ENCODE assay signal across 17 mouse cellular contexts in the genomic region with DNA sequence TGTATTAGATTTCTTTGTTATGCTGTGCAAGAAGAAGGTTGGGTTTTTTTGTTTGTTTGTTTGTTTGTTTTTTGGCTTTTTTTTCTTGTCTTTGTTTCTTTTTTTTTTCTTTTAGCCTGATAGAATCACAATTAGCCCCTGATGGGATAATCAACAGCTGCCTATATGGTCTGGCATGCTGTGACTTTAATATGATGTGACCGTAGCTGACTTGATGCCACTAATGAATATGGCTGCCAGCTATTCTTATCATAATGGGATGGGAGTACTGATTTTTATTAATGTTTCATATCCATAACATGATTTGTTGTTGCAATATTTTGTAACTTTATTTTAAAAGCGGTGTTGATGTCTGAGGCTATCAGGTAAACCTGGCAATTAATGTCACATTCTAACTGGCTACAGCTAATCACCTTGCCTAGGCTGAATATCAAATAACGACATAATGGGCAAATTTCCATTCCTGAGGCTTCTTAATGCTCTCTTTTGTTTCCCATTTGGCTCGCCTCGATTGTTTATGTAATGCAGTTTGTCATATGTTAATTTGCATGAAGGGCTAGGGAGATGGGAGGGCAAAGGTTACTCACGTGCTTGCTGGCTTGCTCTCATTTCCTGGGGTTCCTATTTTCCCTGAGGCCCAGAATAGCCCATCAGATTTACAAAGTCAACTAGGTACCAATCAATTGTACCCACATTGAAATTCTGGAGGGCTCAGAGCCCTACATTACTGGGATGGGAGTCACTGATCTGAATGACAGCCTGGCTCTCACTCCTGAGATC.
A peak's percentile ranks its signal among the peaks of the same experiment; 100 is the strongest.
DNase-seq lines count a peak whose midpoint lies in the region; ATAC-seq and TF ChIP-seq lines count a peak whose summit lies in the region.
"Had no signal": no experiment of that assay in that cellular context is flagged by ENCODE, and none has a peak within 500 bp of the region (broad histone marks: within the 10 kb centered on the region; RNA-seq: fewer than 3 reads in every experiment).

No protein-coding gene starts in this region.

- H3K9ac ChIP-seq in ES-Bruce4 (ENCODE audit: low read depth, poor library complexity, severe bottlenecking), result no peak overlapping the region
- H3K9ac ChIP-seq in hindbrain, embryonic 11.5 days (ENCODE audit: low read depth, low read length), result no peak overlapping the region
- H3K9ac ChIP-seq in midbrain, embryonic 14.5 days (replicated peaks; ENCODE audit: low read length), result no peak overlapping the region
- H3K9ac ChIP-seq: intestine, embryonic 15.5 days; liver, embryonic 13.5 days had no signal

- peak; percentile 91 for ATAC-seq in hindbrain, embryonic 11.5 days (ENCODE audit: low FRiP score)
- ATAC-seq in midbrain, embryonic 14.5 days (ENCODE audit: low FRiP score, low TSS enrichment), result peak; percentile 79
- no peak for ATAC-seq in CD4-positive, CD25-positive, alpha-beta regulatory T cell, adult 4 months
- ATAC-seq: intestine, embryonic 15.5 days had no signal

- DNase-seq in ES-CJ7 (ENCODE audit: low read depth, low spot score), result peak; percentile 46
- DNase-seq in hindbrain, embryonic 11.5 days (ENCODE audit: low spot score), result peak; percentile 44
- DNase-seq in midbrain, embryonic 14.5 days, result peak; percentile 70
- DNase-seq in limb, embryonic 10.5 days (ENCODE audit: low spot score), result no peak
- no peak for DNase-seq in frontal cortex, postnatal 10 days (ENCODE audit: low spot score in 2 of 2)
- DNase-seq in heart, embryonic 10.5 days (ENCODE audit: low spot score), result no peak
- DNase-seq: adrenal gland, postnatal 36 days; cerebellum, adult 11 months; heart, adult 11 months; kidney, postnatal 14 days; liver, embryonic 13.5 days; lung, postnatal 14 days had no signal

- no peak overlapping the region for H3K27ac ChIP-seq in ES-Bruce4 (ENCODE audit: insufficient read depth, low read length)
- no peak overlapping the region for H3K27ac ChIP-seq in hindbrain, embryonic 11.5 days (ENCODE audit: low read depth, low read length)
- peak overlapping the region; percentile 41; the same call in 1 of the 2 replicates for H3K27ac ChIP-seq in midbrain, embryonic 14.5 days (replicated peaks; ENCODE audit: low read depth, low read length)
- no peak overlapping the region for H3K27ac ChIP-seq in limb, embryonic 10.5 days
- no peak overlapping the region for H3K27ac ChIP-seq in heart, embryonic 10.5 days
- H3K27ac ChIP-seq: intestine, embryonic 15.5 days; liver, embryonic 13.5 days had no signal

- H3K9me3 ChIP-seq in ES-Bruce4 (replicated peaks; ENCODE audit: control insufficient read depth, insufficient read depth, low read length, poor library complexity, severe bottlenecking), result no peaks in the 10 kb centered on the region
- no peaks in the 10 kb centered on the region for H3K9me3 ChIP-seq in hindbrain, embryonic 11.5 days (ENCODE audit: control insufficient read depth, low read length)
- H3K9me3 ChIP-seq in midbrain, embryonic 14.5 days (ENCODE audit: control insufficient read depth, low read length), result no peaks in the 10 kb centered on the region
- H3K9me3 ChIP-seq in limb, embryonic 10.5 days (replicated peaks), result no peaks in the 10 kb centered on the region
- peaks cover under 1% of the 10 kb centered on the region; the same call in 1 of the 2 replicates for H3K9me3 ChIP-seq in heart, embryonic 10.5 days
- H3K9me3 ChIP-seq: intestine, embryonic 15.5 days; liver, embryonic 13.5 days had no signal

- WGBS in hindbrain, embryonic 11.5 days, result 33% methylated on average over 6 of the region's 6 CpGs
- 22% methylated on average over 6 of the region's 6 CpGs for WGBS in midbrain, embryonic 14.5 days
- WGBS in limb, embryonic 10.5 days, result 47% methylated on average over 6 of the region's 6 CpGs
- WGBS in heart, embryonic 10.5 days, result 62% methylated on average over 6 of the region's 6 CpGs

- no peaks in the 10 kb centered on the region for H3K27me3 ChIP-seq in ES-Bruce4 (ENCODE audit: control insufficient read depth, insufficient read depth, low read length, poor library complexity, severe bottlenecking)
- H3K27me3 ChIP-seq in hindbrain, embryonic 11.5 days (ENCODE audit: control insufficient read depth, insufficient read depth, low read length), result no peaks in the 10 kb centered on the region
- no peaks in the 10 kb centered on the region for H3K27me3 ChIP-seq in midbrain, embryonic 14.5 days (ENCODE audit: control insufficient read depth, insufficient read depth, low read length)
- no peaks in the 10 kb centered on the region for H3K27me3 ChIP-seq in limb, embryonic 10.5 days (ENCODE audit: low read depth, poor library complexity, severe bottlenecking)
- H3K27me3 ChIP-seq in heart, embryonic 10.5 days (ENCODE audit: insufficient read depth, poor library complexity, severe bottlenecking), result no peaks in the 10 kb centered on the region
- H3K27me3 ChIP-seq: CH12.LX; intestine, embryonic 15.5 days; liver, embryonic 13.5 days had no signal

- H3K4me3 ChIP-seq in ES-Bruce4 (ENCODE audit: low read depth, low read length), result no peak overlapping the region
- no peak overlapping the region for H3K4me3 ChIP-seq in hindbrain, embryonic 11.5 days (ENCODE audit: low read depth, low read length)
- H3K4me3 ChIP-seq in midbrain, embryonic 14.5 days (replicated peaks; ENCODE audit: low read depth, low read length), result no peak overlapping the region
- no peak overlapping the region for H3K4me3 ChIP-seq in limb, embryonic 10.5 days
- H3K4me3 ChIP-seq in heart, embryonic 10.5 days, result no peak overlapping the region
- H3K4me3 ChIP-seq: intestine, embryonic 15.5 days; liver, embryonic 13.5 days; myocyte had no signal

- H3K4me2 ChIP-seq in hindbrain, embryonic 11.5 days (replicated peaks; ENCODE audit: low read depth, low read length), result no peak overlapping the region
- no peak overlapping the region for H3K4me2 ChIP-seq in midbrain, embryonic 14.5 days (ENCODE audit: low read length)
- H3K4me2 ChIP-seq: intestine, embryonic 15.5 days; liver, embryonic 13.5 days had no signal

- H3K4me1 ChIP-seq in ES-Bruce4 (ENCODE audit: control insufficient read depth, insufficient read depth, low read length), result no peaks in the 10 kb centered on the region
- no peaks in the 10 kb centered on the region for H3K4me1 ChIP-seq in hindbrain, embryonic 11.5 days (replicated peaks; ENCODE audit: control insufficient read depth, insufficient read depth, low read length)
- H3K4me1 ChIP-seq in midbrain, embryonic 14.5 days (ENCODE audit: control insufficient read depth, insufficient read depth, low read length), result peaks cover 10% of the 10 kb centered on the region; the same call in 1 of the 2 replicates
- H3K4me1 ChIP-seq in limb, embryonic 10.5 days, result peaks cover 6% of the 10 kb centered on the region; the same call in 1 of the 2 replicates
- no peaks in the 10 kb centered on the region for H3K4me1 ChIP-seq in heart, embryonic 10.5 days
- H3K4me1 ChIP-seq: intestine, embryonic 15.5 days; liver, embryonic 13.5 days had no signal

- no peaks in the 10 kb centered on the region for H3K36me3 ChIP-seq in ES-Bruce4 (ENCODE audit: control insufficient read depth, insufficient read depth, low read length, poor library complexity, severe bottlenecking)
- H3K36me3 ChIP-seq in hindbrain, embryonic 11.5 days (ENCODE audit: control insufficient read depth, insufficient read depth, low read length), result no peaks in the 10 kb centered on the region
- peaks cover 1% of the 10 kb centered on the region; the same call in 1 of the 2 replicates for H3K36me3 ChIP-seq in midbrain, embryonic 14.5 days (ENCODE audit: control insufficient read depth, insufficient read depth, low read length)
- peaks cover 5% of the 10 kb centered on the region for H3K36me3 ChIP-seq in limb, embryonic 10.5 days
- H3K36me3 ChIP-seq in heart, embryonic 10.5 days, result no peaks in the 10 kb centered on the region
- H3K36me3 ChIP-seq: intestine, embryonic 15.5 days; liver, embryonic 13.5 days had no signal

- 0 out of 2 replicates have a peak, but pooled peaks have one; percentile 6 for TF ChIP-seq EP300 in ES-Bruce4 (IDR thresholded peaks at IDR 0.05; ENCODE audit: insufficient read depth, low read depth, low read length)

- no peak for TF ChIP-seq CTCF in ES-Bruce4 (IDR thresholded peaks at IDR 0.05; ENCODE audit: low read depth, low read length)

- TF ChIP-seq POLR2A in ES-Bruce4 (IDR thresholded peaks at IDR 0.05; ENCODE audit: insufficient read depth, low read length), result no peak

Comparison
In these comparisons a context has a peak if more than half of its experiments do, and no peak if none do; other contexts are left out.
1. DNase-seq: peak in ES-CJ7 (single experiment), hindbrain, embryonic 11.5 days (single experiment) and midbrain, embryonic 14.5 days (single experiment); none in limb, embryonic 10.5 days (single experiment), frontal cortex, postnatal 10 days (0 of 2) and heart, embryonic 10.5 days (single experiment).